Mouse (Mus musculus): ENCODE results near the gene Cabp7. TPM values are rescaled to one million over a fixed set of nuclear protein-coding genes. Genes with fewer than 3 reads are reported as not detected.

Cabp7 gene
- not detected in 2 replicates for total RNA-seq (2021)
- long read RNA-seq, result 0 reads

DNA sequence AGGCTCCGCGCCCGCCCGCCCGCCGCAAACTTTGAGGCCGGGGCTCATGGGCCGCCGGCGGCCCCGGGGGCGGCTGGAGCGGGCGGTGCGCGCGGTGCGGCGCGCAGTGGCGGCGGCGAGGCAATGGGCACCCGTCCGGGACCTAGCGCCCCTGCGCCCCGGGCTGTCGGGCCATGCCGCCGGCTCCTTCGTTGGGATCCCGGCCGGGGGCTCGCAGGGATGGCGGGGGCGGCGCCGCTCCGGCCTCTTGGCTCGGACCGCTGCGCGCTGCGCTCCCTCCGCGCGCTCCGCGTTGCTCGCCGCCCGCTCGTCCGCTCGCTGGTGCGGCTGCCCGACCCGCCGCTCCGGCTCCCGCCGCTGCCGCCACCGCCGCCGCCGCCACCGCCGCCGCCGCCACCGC is at the start of gene Cabp7:
Gene Cabp7 (minus strand): TSS at position 46 of the 400 bp plus-strand sequence.
- no peak for DNase-seq

DNA sequence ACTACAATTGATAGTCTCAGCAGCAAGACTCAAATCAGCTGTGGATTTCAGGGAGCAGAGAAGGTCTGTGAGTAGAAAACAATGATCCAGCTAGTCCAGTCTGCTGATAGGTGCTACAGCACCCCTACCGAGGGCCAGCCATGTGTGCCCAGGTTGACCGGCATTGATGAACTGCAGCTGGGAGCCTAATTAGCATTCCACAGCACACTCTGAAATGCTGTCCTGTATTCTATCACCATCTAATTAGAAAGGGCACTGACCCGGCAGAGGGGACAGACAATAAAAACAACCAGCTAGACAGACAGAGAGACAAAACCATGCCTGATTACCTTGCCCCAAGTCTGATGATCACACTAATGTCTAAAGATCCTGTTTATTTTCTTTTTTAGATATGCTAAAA is 46.4 kb upstream of the Cabp7 start:
- DNase-seq, result no peak

DNA sequence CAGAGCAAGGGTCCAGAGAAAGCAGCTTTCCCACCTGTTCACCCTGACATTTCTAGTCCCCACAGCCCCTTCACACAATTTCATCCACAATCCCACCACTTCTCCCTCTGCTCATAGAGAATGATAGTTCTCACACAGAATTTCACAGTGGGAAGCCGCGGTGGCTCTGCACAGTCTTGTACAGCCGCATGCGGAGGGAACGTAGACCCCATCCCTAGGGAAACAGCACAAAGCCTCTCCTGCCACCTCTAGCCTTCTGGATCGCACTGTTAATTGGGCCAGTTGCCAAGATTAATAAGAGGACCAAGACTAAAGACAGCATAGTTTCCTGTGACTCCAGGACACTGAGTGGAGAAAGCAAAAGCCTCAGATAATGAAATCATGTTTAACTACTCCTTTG is 45.0 kb upstream of the Cabp7 start:
- DNase-seq, result no peak

DNA sequence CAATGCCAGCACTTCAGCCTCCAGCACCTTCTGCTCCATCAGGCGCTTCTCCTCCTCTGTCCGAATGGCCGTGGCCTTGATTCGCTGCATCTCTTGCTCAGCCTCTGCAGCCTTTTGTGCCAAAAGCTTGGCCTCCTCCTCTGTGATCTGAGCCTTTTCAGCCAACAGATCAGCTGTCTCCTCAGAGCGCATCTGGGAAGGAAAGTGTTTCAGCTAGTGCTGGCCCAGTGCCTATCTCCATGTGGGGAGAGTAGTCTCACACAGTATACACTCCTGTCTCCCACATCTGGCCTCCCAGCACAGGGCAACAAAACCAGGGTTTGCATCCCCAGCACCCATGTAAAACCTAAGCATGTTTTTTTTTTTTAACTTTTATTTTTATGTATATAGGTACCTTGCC is 43.1 kb upstream of the Cabp7 start:
- DNase-seq, result no peak

DNA sequence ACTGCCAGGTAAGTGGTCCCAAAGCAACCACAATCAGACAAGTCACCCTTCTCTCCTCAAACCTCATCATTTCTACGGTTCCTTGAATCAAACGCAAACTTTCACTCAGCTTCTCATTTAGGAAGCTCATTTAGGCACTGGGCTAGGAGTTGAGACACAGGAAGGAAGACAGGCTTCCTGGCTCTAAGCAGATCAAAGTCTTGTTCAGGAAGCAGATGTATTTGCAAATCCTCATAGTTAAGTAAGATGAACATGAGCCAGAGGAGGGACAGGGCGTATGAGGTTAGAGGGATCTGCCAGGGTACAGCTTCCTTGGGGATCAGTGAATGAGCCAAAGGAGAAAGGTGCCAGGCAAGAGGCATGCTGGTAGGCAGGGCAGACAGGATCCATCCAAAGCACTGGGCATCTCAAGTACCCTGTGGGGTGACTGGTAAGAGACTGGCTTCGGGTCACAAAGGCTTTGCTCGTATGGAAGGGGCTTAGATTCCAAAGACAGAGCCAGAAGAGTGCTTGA is 38.1 kb upstream of the Cabp7 start:
- DNase-seq, result no peak

DNA sequence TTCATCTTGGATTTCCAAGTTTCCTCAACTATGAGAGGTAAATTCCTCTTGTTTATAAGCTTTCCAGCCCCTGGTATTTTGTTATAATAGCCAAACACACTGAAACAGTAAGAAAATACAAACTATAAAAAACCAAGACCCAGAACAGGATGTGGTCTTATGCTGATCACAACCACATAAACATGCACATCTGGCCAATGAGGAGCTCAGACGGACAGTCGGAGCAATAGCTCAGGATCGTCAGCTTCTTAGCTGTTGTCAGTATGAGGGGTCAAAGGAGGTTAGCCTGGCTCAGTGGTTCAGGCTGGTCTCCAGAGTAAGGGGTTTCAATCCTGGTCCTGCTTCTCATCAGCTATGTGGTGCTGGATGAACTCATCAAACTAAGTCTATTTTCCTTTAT is 36.5 kb upstream of the Cabp7 start:
- DNase-seq, result no peak

DNA sequence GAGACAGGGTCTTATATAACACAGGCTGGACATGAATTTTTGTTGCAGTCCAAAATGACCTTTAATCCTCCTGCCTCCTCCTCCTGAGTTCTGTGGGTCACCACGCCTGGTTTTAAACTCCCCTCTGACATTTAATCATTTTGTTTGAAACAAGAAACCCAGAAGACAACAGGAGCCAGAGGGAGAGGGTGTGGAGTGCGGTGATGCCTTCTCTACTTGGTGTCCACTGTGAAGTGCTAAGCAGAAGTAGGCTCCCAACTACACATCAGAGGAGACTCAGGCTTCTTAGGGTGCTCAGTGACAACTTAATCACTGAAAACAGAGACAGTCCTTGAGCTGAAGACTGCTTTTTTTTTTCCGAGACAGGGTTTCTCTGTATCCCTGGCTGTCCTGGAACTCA is 34.3 kb upstream of the Cabp7 start:
- DNase-seq, result no peak

DNA sequence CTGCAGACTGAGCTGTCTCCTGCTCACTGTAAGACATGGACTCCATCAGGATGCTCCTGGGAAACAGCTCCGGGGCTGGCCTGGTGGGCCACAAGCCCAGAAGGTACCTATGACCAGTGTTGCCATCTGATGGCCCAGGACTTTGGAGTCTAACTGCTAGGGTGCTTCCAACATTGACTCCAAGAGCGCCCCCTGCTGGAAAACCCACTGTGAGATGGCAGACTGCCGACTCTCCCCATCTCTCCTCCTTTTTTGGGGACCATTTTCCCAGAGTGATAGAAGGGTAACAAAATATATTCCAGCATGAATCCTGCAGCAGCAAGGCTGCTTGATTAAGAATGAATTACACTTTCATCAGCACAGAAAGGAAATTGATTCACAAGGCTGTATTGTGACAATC is 26.3 kb upstream of the Cabp7 start:
- peak; percentile 79 for DNase-seq

DNA sequence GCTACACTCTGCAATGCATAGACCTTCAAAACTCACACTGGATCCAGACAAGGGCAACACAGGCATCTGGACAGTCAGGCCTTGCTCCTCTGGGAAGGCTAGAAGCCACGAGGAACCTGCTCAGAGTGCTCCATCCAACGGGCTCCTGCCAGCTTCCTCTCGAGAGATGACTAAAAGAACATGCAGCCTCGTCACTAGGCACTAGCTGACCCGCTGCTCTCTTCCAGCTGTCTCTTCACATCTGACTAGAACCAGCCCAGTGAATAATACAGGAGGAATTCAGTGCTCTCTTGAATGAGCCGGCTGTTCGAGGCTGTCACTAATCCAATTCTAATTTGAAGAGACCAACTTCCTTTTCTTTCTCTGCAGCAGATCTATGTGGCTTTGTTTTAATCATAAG is 25.2 kb upstream of the Cabp7 start:
- no peak for DNase-seq

DNA sequence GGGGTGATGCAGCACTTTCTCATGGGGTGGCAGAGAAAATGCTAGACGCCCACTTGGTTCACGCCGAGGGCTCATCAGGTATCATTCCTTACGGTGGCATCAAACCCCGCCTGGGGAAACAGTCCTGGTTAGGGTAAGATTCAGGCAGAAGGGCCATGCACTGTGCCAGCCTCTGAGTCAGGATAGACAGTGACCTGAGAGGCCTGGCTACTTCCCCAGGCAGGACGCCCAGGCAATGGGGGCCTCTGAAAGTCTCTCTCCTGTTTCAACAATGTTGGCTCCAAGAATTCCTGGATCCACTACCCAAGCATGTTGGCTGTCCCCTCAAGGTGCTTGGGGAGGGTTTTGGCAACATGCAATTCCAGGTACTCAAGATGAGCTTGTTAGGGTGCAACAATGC is 23.3 kb upstream of the Cabp7 start:
- no peak for DNase-seq

DNA sequence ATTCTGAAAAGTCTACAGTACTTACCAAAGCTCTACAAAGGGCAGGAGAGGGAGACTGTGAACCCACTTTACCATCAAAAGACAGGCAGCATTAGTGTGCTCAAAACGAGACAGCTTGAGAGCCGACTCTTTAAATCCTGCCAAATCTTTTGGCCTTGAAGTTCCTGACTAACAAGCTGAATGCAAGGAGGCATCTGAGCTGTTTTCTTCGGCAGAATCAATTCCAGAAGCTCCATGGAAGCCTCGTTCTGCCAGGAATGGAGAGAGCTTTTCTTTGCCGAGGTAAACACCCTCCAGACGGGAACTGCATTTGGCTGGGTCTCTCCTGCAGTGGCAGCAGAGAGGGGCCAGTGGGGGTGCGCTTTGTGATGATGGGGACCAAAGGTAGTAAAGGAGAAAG is 22.7 kb upstream of the Cabp7 start:
- no peak for DNase-seq

DNA sequence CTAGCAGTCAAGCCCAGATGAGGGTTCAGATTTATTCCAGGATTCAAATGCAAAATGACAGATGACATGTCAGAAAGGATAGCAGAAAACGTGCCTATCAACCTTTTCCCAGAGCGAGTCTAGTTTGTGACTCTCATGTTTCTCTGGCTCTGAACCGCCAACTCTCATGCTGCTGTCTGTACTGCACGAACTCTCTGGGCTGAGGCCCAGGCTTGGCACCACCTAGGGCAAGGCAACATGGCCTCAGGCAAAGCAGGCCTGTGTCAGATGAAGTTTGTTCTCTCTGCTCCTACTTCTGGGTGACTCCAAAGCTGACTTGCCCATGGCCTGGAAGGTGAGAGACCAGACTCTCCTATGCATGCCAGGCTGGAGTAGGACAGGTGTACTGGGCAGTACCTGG is 21.8 kb upstream of the Cabp7 start:
- no peak for DNase-seq

DNA sequence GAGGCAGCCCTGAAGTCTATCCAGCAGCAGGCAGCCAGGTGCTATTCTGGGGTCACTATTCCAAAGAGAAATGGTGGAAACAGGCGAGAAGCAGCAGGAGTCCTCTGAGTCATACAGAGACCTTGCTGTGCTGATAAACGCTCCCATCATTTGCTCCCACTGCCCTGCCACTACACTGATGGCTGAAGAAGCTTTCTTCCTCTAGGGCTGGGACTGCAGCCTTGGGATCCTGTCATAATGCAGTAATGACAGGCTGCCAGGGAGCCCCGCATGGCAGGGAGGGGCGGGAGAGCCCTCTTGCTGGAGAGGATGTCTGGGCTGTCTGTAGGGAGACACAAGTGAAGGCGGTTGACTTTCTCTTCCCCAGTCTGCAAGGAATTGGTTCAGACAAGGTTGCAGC is 17.9 kb upstream of the Cabp7 start:
- DNase-seq, result peak; percentile 23

DNA sequence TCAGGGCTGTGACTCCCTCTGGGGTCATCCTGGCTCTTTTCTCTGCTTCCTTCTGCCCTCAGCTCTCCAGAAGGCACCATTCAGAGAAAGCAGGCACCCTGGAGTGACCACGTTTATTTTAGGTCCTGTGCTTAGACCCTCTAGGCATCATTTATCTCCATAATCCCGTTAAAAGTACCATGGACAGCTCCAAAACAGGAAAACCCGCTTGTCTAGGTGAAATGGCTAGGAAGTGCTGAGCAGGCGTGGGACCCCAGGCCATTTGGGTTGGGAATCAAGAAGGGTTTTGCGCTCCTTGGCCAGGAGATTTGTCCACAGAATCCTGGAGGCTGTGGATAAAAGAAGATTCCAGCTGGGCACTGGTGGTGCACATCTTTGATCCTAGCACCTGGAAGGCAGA is 17.1 kb upstream of the Cabp7 start:
- DNase-seq, result no peak

DNA sequence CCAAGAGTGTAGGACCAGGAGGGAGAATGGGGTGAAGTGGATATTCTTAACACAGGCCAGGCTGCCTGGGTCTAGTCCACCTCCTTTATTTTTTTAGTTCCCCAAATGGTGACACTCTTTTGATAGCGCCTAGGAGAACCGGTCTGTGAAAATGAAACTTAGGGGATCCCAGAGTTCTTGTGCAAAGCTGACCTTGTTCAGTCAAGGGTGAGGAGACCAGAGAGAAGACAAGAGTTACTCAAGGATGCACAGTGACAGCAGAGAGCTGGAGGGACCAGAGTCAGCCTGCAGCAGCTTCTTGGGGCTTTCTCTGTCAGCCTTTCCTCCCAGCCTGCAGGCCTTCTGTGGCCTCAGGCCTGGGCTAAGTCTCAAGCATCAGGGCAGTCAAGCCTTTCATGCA is 15.9 kb upstream of the Cabp7 start:
- no peak for DNase-seq

DNA sequence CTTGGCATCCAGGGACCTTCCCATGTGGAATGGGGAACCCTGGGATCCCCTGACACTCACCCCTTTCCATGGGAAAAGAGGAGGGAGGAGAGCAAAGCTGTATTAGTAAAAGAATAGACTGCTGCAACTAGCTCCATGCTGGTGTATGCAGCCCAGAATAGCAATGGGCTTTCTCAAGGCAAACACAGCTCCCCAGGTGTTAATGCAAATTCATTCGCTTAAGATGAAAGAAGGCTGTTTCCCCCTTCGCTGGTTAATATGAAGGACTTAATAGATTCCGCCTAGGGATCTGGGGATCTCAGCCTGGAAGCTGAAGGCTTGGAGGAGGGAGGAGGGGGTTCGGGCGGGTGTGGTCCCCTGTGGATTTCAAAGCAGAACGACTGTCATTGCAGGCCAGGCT is 15.4 kb upstream of the Cabp7 start:
- DNase-seq, result no peak

DNA sequence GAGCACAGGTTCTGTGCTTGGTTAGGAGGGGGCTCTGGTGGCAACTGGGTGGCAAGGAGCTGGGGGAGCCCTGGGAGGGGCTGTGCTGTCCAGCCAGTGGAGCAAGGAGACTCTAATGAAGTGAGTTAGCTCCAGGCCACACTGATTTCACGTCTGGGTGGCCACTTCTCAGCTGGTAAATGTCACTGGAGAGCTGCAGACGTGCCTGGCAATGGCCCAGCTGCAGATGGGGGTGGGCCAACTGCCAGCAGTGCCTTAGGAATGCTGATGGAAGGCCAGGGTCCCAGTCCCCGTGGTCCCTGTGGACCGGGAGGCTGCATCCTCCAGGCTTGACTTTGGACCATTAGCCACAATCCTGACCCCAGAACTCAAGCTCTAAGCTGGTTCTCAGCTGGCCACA is 13.9 kb upstream of the Cabp7 start:
- no peak for DNase-seq

DNA sequence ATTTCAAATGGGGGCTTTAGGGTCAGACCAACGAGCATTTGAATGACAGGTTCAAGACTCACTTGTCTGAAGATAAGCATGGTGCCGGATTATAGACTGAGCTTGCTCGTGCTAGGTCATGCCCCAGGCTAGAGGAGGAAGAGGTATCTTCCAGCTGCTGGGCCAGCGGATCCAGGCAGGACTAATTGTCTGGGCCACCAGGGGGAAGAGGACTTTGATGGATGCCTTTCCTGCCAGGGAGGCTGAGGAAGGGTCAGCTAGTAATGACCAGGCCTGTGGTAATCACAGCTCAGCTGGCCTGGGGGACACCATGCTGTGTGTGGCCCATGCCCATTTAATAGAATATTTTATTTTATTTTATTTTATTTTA is 11.2 kb upstream of the Cabp7 start:
- DNase-seq, result no peak

DNA sequence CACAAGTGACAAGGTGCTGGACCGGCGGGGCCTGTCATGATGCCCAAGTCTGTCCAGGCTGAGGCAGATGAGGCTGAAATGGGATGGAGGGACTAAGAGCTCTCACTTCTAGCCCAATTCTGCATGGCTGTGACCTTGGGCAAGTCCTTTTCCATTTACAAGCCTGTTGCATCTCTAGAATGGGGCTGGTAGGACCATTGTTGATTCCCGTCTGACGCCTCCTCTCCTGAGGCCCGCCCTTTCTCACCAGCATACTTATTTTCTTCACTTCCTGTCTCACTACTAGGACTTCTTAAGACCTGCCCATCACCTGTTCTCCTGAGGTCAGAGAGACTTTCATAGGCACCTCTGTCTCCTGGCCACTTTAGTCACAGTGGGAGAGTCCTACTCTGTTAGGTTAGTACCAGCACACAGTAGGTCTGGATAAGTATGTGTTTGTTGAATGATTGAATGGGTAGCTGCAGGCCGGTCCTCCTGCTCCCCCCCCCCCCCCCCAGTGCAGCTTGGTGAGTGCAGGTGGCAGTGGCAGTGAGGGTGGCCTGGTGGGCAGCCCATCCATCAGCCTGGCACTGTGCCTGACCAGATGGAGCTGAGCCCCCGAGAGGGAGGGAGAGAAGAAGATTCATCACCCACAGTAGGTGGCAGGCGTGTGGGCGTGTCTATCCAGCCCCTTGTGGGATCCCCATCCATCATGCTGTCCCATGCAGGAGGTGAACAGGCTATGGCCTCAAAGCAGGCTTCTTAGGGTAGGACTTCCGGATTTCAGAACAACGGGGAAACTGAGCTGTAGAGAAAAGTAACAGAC is 10.6 kb upstream of the Cabp7 start:
- DNase-seq, result no peak

DNA sequence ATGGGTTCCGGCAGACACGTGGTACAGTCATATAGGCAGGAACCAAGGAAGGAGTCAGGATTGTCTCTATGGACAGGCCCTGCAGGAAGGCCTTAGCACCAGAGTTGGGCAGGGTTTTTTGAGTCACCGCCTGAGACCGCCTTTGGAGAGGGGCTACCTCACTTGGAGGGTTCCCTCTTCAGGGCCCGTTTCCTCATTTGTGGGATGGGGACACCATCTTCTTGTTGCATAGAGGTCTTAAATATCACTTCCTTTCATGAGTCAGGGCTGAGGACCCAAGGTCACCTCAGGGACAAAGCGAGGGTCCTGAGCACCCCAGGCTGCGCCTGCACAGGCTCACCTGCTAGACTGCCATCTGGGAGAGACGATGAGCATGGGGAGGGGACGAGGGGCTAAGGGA is 9.9 kb upstream of the Cabp7 start:
- no peak for DNase-seq

DNA sequence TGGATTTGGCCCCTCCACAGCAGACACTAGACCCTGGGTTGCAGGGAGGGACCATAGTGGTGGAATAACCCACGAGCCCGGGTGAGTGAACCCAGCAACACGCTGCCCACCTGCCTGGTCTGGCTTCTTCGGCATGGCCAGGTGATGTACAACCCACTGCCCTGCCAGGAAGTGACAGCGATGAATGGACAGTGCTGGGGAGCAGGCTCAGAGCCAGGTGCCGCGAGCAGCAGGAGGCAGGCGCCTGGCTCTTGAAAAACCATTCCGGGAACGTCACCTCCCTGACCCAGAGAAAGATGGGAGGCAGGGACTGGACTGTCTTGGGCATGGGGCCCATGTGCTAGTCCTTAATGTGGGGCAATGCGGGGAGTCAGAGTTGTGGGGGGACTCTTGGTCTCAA is 8.3 kb upstream of the Cabp7 start:
- no peak for DNase-seq

DNA sequence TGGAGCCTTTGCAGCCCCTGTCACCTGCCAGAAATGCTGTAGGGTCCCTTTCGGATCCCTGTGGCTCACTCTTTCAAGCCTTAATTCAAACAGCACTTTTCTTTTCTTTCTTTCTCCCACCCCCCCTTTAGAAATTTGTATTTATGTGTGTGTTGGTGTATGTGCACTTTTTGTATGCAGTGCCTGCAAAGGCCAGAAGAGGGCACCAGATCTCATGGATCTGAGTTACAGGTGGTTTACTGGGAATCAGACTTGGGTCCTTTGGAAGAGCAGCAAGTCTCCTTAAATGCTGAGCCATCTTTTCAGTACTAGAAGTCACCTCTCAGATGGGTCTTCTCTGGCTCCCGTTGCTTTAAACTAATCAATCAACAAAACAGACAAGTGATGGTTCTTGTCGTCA is 7.5 kb upstream of the Cabp7 start:
- no peak for DNase-seq

DNA sequence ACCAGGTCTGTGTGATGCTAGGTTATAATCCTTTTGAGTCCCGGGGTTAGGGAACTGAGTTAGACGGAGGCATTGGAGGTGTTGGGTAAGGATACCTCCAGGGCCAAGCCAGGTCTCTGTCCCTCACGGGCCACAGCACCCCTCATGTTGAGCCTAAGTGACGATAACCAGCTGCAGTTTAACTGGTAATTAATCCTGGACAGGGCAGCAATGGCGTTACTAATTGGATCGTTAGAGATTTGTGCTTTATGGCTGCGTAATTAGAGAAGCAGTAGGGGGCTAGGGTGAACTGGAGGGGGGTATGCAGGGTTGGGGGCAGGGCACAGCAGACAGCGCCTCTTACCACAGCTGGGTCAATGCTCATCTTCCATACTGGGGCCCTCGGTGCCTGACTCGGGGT is 6.3 kb upstream of the Cabp7 start:
- DNase-seq, result no peak

DNA sequence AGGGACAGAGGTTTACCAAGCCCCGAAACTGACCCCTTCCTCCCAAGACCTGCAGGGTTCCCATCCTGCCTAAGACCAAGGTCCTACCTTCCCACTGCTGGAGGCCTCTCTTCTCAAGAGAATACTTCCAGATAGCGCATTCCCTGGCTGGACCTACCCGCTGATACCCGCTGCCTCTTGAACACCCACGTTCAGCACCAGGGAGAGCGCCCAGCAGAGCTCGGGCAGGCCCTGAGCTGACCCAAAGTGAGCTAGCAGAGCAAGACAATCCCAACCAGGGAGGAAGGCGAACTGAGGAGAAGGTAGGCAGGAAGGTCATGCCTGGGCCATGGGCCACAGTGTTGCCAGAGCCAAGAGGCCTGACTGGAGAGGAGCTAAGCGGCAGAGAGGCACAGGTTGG is 3.7 kb upstream of the Cabp7 start:
- DNase-seq, result peak; percentile 82

DNA sequence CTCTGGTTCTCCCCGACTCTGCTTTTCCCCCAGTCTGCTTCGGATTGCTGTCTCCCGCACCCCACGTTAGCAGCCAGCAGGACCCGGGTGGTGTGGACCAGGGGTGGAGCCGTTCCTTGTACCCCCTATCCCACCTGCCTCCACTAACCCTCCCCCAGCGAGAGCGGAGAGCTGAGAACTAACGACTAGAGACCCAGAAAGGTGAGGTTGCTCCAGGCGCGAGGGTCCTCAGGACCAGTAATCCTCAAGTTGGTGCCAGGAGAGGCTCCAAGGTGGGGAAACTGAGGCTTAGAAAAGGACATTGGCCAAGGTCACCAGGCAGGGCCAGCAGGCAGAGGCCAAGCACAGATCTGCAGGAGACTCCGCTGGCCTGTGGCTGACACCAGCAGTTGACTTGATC is 707 bp upstream of the Cabp7 start:
- DNase-seq, result no peak
